Mouse (Mus musculus) erythroblast, embryonic 14.5 days (primary cell): ENCODE measurements around the gene Prpf40b. TPM values are rescaled to one million over a fixed set of nuclear protein-coding genes. Genes with fewer than 3 reads are reported as not detected.

ENCODE experiments used
- H3K27me3 ChIP-seq: 2 replicates; pipeline ENCODE4 v1.6.1; 2012; ENCODE audit warnings: inconsistent platforms; ENCODE audit not compliant: control insufficient read depth
- H3K36me3 ChIP-seq: 2 replicates; pipeline ENCODE4 v1.6.1; 2012; ENCODE audit warnings: mild to moderate bottlenecking, inconsistent platforms; ENCODE audit not compliant: control insufficient read depth
- H3K4me1 ChIP-seq: 2 replicates; pipeline ENCODE4 v1.6.1; 2012; ENCODE audit warnings: inconsistent platforms; ENCODE audit not compliant: control insufficient read depth
- H3K4me3 ChIP-seq: replicated peaks from 2 replicates; pipeline ENCODE3; 2012; ENCODE audit warnings: moderate library complexity, mild to moderate bottlenecking, inconsistent platforms
- H3K9me3 ChIP-seq: 2 replicates; pipeline ENCODE4 v1.6.1; 2012; ENCODE audit warnings: low read length, inconsistent platforms, mixed read lengths; ENCODE audit not compliant: control insufficient read depth
- GATA1 ChIP-seq: IDR thresholded peaks from 2 replicates; pipeline ENCODE4 v1.6.1; 2012; ENCODE audit warnings: low read length, inconsistent platforms, mixed read lengths
- TAL1 ChIP-seq: IDR thresholded peaks from 3 replicates; pipeline ENCODE4 v1.6.1; 2012; ENCODE audit warnings: low read length, inconsistent platforms, mixed read lengths
- polyA plus RNA-seq: library from polyadenylated mRNA; stranded (reverse); fragments of >175 nt; gene quantifications from 2 replicates; pipeline ENCODE4 v1.2.3, GENCODE M21; 2012

The Prpf40b gene
- polyA plus RNA-seq, 1 experiment: 0.32 TPM

GRCm38 (mm10) chr15:99352306-99352705, 57.4 kb downstream of the Prpf40b start:
- no peaks in the 10 kb centered on the region for H3K36me3 ChIP-seq
- H3K9me3 ChIP-seq: no peaks in the 10 kb centered on the region
- no peaks in the 10 kb centered on the region for H3K27me3 ChIP-seq
- H3K4me1 ChIP-seq: no peaks in the 10 kb centered on the region
- no peak overlapping the region for H3K4me3 ChIP-seq
- TF ChIP-seq TAL1 (no peak), GATA1 (no peak)

- TF ChIP-seq GATA1: no peak
- TF ChIP-seq TAL1: no peak
- H3K9me3 ChIP-seq: no peaks in the 10 kb centered on the region
- H3K27me3 ChIP-seq: no peaks in the 10 kb centered on the region
- no peaks in the 10 kb centered on the region for H3K4me1 ChIP-seq
- no peaks in the 10 kb centered on the region for H3K36me3 ChIP-seq
- H3K4me3 ChIP-seq: no peak overlapping the region
These were observed 60.8 kb downstream of the Prpf40b start for GRCm38 (mm10) chr15:99355660-99356059.

GRCm38 (mm10) chr15:99356462-99356861, 61.6 kb downstream of the Prpf40b start:
- no peaks in the 10 kb centered on the region for H3K27me3 ChIP-seq
- no peaks in the 10 kb centered on the region for H3K4me1 ChIP-seq
- TF ChIP-seq GATA1 (no peak), TAL1 (no peak)
- H3K4me3 ChIP-seq: no peak overlapping the region
- no peaks in the 10 kb centered on the region for H3K9me3 ChIP-seq
- H3K36me3 ChIP-seq: no peaks in the 10 kb centered on the region

- no peak overlapping the region for H3K4me3 ChIP-seq
- H3K9me3 ChIP-seq: no peaks in the 10 kb centered on the region
- H3K36me3 ChIP-seq: no peaks in the 10 kb centered on the region
- TF ChIP-seq GATA1 (no peak), TAL1 (no peak)
- no peaks in the 10 kb centered on the region for H3K27me3 ChIP-seq
- H3K4me1 ChIP-seq: no peaks in the 10 kb centered on the region
These were observed 64.1 kb downstream of the Prpf40b start for GRCm38 (mm10) chr15:99358952-99359351.

GRCm38 (mm10) chr15:99364022-99364530, 69.2 kb downstream of the Prpf40b start:
- Histone ChIP-seq H3K4me1 (no peaks in the 10 kb centered on the region), H3K9me3 (no peaks in the 10 kb centered on the region), H3K4me3 (no peak overlapping the region), H3K27me3 (peaks cover 12% of the 10 kb centered on the region), H3K36me3 (no peaks in the 10 kb centered on the region)
- TF ChIP-seq TAL1: no peak

GRCm38 (mm10) chr15:99364921-99365320, 70.0 kb downstream of the Prpf40b start:
- Histone ChIP-seq H3K27me3 (peaks cover 21% of the 10 kb centered on the region), H3K4me1 (peaks cover 2% of the 10 kb centered on the region), H3K4me3 (no peak overlapping the region), H3K9me3 (no peaks in the 10 kb centered on the region), H3K36me3 (no peaks in the 10 kb centered on the region)
- TF ChIP-seq TAL1: no peak
- TF ChIP-seq GATA1: no peak

Other genes starting within 250 kb of the Prpf40b start
- not detected in 2 replicates for gene Prph, start 239.9 kb upstream of the Prpf40b start, polyA plus RNA-seq
- gene Troap, start 220.5 kb upstream of the Prpf40b start, polyA plus RNA-seq: 17.1 and 18.1 TPM in 2 replicates
- gene C1ql4, start 207.3 kb upstream of the Prpf40b start, polyA plus RNA-seq: not detected in 2 replicates
- 0.02 TPM in 1 of 2 replicates, not detected in the other for gene Dnajc22, start 201.9 kb upstream of the Prpf40b start, polyA plus RNA-seq
- gene Spats2, start 169.2 kb upstream of the Prpf40b start, polyA plus RNA-seq: 0.19 and 0.40 TPM in 2 replicates
- gene Kcnh3, start 70.2 kb upstream of the Prpf40b start, polyA plus RNA-seq: 0.03 and 0.04 TPM in 2 replicates
- gene Mcrs1, start 43.1 kb upstream of the Prpf40b start, polyA plus RNA-seq: 9.2 and 12.0 TPM in 2 replicates
- not detected in 2 replicates for gene Fam186b, start 801 bp downstream of the Prpf40b start, polyA plus RNA-seq
- 0.01 and 0.02 TPM in 2 replicates for gene Fmnl3, start 75.4 kb downstream of the Prpf40b start, polyA plus RNA-seq
- 19.1 and 27.7 TPM in 2 replicates for gene Tmbim6, start 97.8 kb downstream of the Prpf40b start, polyA plus RNA-seq
- 0.08 and 0.12 TPM in 2 replicates for gene Nckap5l, start 162.7 kb downstream of the Prpf40b start, polyA plus RNA-seq
- 0.17 and 0.28 TPM in 2 replicates for gene Bcdin3d, start 179.6 kb downstream of the Prpf40b start, polyA plus RNA-seq
- gene Faim2, start 233.1 kb downstream of the Prpf40b start, polyA plus RNA-seq: not detected in 2 replicates